Mouse (Mus musculus) brain, embryonic 14.5 days (tissue): ENCODE data around the gene Nfic.

Source experiments
- CTCF ChIP-seq: fragments of 200-500 bp; IDR thresholded peaks from 2 replicates; pipeline ENCODE4 v1.5.1; 2012; ENCODE audit warnings: inconsistent platforms, mild to moderate bottlenecking, moderate library complexity, borderline replicate concordance; ENCODE audit not compliant: insufficient read depth, insufficient read length; ENCODE audit errors: extremely low read depth
- POLR2A ChIP-seq: fragments of 200-500 bp; IDR thresholded peaks from 2 replicates; pipeline ENCODE4 v1.6.1; 2012; ENCODE audit warnings: mild to moderate bottlenecking, inconsistent platforms, borderline replicate concordance; ENCODE audit not compliant: poor library complexity, insufficient read depth, insufficient read length, severe bottlenecking; ENCODE audit errors: extremely low read depth

DNA sequence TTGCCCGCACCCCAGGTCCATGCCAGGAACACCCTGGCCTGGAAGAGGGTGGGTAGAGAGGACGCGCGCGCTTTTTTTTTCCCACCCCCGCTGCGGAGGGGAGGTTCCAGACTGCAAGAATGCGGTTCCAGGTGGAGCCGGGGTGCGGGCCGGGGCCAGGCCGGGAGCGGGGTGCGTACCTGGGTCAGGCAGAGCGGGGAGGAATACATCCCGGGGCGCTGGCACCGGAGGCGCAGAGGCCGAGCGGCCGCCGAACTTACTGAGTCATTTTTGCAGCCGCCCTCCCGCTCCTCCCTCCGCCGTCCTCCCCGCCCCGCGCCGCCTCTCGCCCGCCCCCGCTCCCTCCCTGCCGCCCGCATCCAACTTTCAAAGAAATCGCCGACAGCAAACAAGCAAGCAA, 28.5 kb downstream of the Nfic start:
- TF ChIP-seq CTCF (no peak), POLR2A (no peak)
